Mouse (Mus musculus): ENCODE data around the gene Tdrkh. TPM values are rescaled to one million over a fixed set of nuclear protein-coding genes. Genes with fewer than 3 reads are reported as not detected.
A peak's percentile ranks its signal among the peaks of the same experiment; 100 is the strongest.

Tdrkh gene
- polyA plus RNA-seq, 1 experiment = 17.0 TPM

- DNase-seq (ENCODE audit: extremely low spot score in 1 of 2, low spot score in 1 of 2) = no peak
Measured at GRCm38 (mm10) chr3:94449377-94449776, 36.3 kb downstream of the Tdrkh start.

GRCm38 (mm10) chr3:94456529-94457000, 43.5 kb downstream of the Tdrkh start:
- DNase-seq (ENCODE audit: extremely low spot score in 1 of 2, low spot score in 1 of 2) = peak; percentile 71 to 93

GRCm38 (mm10) chr3:94457055-94457454, 44.0 kb downstream of the Tdrkh start:
- DNase-seq (ENCODE audit: extremely low spot score in 1 of 2, low spot score in 1 of 2) = no peak

GRCm38 (mm10) chr3:94459834-94460233, 46.8 kb downstream of the Tdrkh start:
- DNase-seq (ENCODE audit: extremely low spot score in 1 of 2, low spot score in 1 of 2) = no peak

GRCm38 (mm10) chr3:94463926-94464578, 51.0 kb downstream of the Tdrkh start:
- DNase-seq (ENCODE audit: extremely low spot score in 1 of 2, low spot score in 1 of 2) = no peak

GRCm38 (mm10) chr3:94465632-94466430, 52.8 kb downstream of the Tdrkh start:
- DNase-seq (ENCODE audit: extremely low spot score in 1 of 2, low spot score in 1 of 2) = peak; percentile 66 to 83

- DNase-seq (ENCODE audit: extremely low spot score in 1 of 2, low spot score in 1 of 2) = no peak
Measured at GRCm38 (mm10) chr3:94468931-94469330, 55.9 kb downstream of the Tdrkh start.

GRCm38 (mm10) chr3:94472447-94473114, 59.5 kb downstream of the Tdrkh start:
- DNase-seq (ENCODE audit: extremely low spot score in 1 of 2, low spot score in 1 of 2) = no peak

GRCm38 (mm10) chr3:94473115-94473505, 60.0 kb downstream of the Tdrkh start:
- DNase-seq (ENCODE audit: extremely low spot score in 1 of 2, low spot score in 1 of 2) = no peak

- DNase-seq (ENCODE audit: extremely low spot score in 1 of 2, low spot score in 1 of 2) = no peak
Measured at GRCm38 (mm10) chr3:94473567-94474232, 60.6 kb downstream of the Tdrkh start.

GRCm38 (mm10) chr3:94476301-94477035, 63.4 kb downstream of the Tdrkh start:
- DNase-seq (ENCODE audit: extremely low spot score in 1 of 2, low spot score in 1 of 2) = no peak

GRCm38 (mm10) chr3:94477444-94477843, 64.4 kb downstream of the Tdrkh start:
- DNase-seq (ENCODE audit: extremely low spot score in 1 of 2, low spot score in 1 of 2) = peak; percentile 79

- peak; percentile 73 to 88 for DNase-seq (ENCODE audit: extremely low spot score in 1 of 2, low spot score in 1 of 2)
Measured at GRCm38 (mm10) chr3:94477981-94478422, 64.9 kb downstream of the Tdrkh start, which contains the start of gene Celf3. TSS of gene Celf3 (plus strand) at chr3:94478295.

GRCm38 (mm10) chr3:94478591-94479169, 65.6 kb downstream of the Tdrkh start:
- no peak for DNase-seq (ENCODE audit: extremely low spot score in 1 of 2, low spot score in 1 of 2)

- DNase-seq (ENCODE audit: extremely low spot score in 1 of 2, low spot score in 1 of 2) = no peak
Measured at GRCm38 (mm10) chr3:94479564-94479963, 66.5 kb downstream of the Tdrkh start.

- DNase-seq (ENCODE audit: extremely low spot score in 1 of 2, low spot score in 1 of 2) = no peak
Measured at GRCm38 (mm10) chr3:94480291-94480884, 67.3 kb downstream of the Tdrkh start, which contains the start of gene Riiad1. TSS of gene Riiad1 (minus strand) at chr3:94480341.

- no peak for DNase-seq (ENCODE audit: extremely low spot score in 1 of 2, low spot score in 1 of 2)
Measured at GRCm38 (mm10) chr3:94481429-94481828, 68.4 kb downstream of the Tdrkh start.

- DNase-seq (ENCODE audit: extremely low spot score in 1 of 2, low spot score in 1 of 2) = no peak
Measured at GRCm38 (mm10) chr3:94482764-94483385, 69.8 kb downstream of the Tdrkh start.

Data from frontal cortex, adult 2 months (tissue).